Mouse (Mus musculus): ENCODE results near the gene Coq3. TPM values are rescaled to one million over a fixed set of nuclear protein-coding genes. Genes with fewer than 3 reads are reported as not detected.
A peak's percentile ranks its signal among the peaks of the same experiment; 100 is the strongest.

Gene Coq3
- polyA plus RNA-seq (2015; fragmentation: Nextera tagmentation; extraction: Ambion mirVana): 14.7 and 15.6 TPM in 2 replicates

- ATAC-seq (replicated peaks; ENCODE audit: low FRiP score, low read depth) (peak; percentile 91), DNase-seq (ENCODE audit: low spot score) (peak; percentile 92)
- no peak for TF ChIP-seq CTCF (IDR thresholded peaks at IDR 0.05; ENCODE audit: low read depth)
- Histone ChIP-seq H3K4me2 (ENCODE audit: low read length) (peak within 1 kb of the TSS; percentile 55), H3K9me3 (replicated peaks; ENCODE audit: low read length) (no peaks in the 10 kb centered on the region), H3K27ac (peak within 1 kb of the TSS; percentile 96), H3K9ac (ENCODE audit: low read depth, low read length) (peak within 1 kb of the TSS; percentile 78), H3K4me3 (replicated peaks; ENCODE audit: low read depth, low read length) (peak within 1 kb of the TSS; percentile 82), H3K4me1 (replicated peaks; ENCODE audit: insufficient read depth, low read length) (no peaks in the 10 kb centered on the region), H3K27me3 (ENCODE audit: insufficient read depth, low read length) (no peaks in the 10 kb centered on the region), H3K36me3 (ENCODE audit: insufficient read depth, low read length) (no peaks in the 10 kb centered on the region)
- under 1% methylated on average over 51 of the region's 51 CpGs for WGBS
Observed at GRCm38 (mm10) chr4:21879565-21880220, at the start of gene Coq3. TSS of gene Coq3 (plus strand) at chr4:21879673.

GRCm38 (mm10) chr4:21832844-21833243 is 46.6 kb upstream of the Coq3 start:
- H3K4me3 ChIP-seq (replicated peaks; ENCODE audit: low read depth, low read length): no peak overlapping the region
- H3K36me3 ChIP-seq (ENCODE audit: insufficient read depth, low read length): 0 out of 2 replicates have a peak, but pooled peaks cover 8% of the 10 kb centered on the region
- no peak overlapping the region for H3K9ac ChIP-seq (ENCODE audit: low read depth, low read length)
- H3K9me3 ChIP-seq (replicated peaks; ENCODE audit: low read length): no peaks in the 10 kb centered on the region
- ATAC-seq (replicated peaks; ENCODE audit: low FRiP score, low read depth) (no peak), DNase-seq (ENCODE audit: low spot score) (no peak)
- H3K4me1 ChIP-seq (replicated peaks; ENCODE audit: insufficient read depth, low read length): no peaks in the 10 kb centered on the region
- no peak overlapping the region for H3K27ac ChIP-seq
- 97% methylated on average over 8 of the region's 8 CpGs for WGBS
- no peak for TF ChIP-seq CTCF (IDR thresholded peaks at IDR 0.05; ENCODE audit: low read depth)
- H3K4me2 ChIP-seq (ENCODE audit: low read length): no peak overlapping the region
- no peaks in the 10 kb centered on the region for H3K27me3 ChIP-seq (ENCODE audit: insufficient read depth, low read length)

- DNase-seq (ENCODE audit: low spot score): peak; percentile 99
- H3K27ac ChIP-seq: peak within 1 kb of the TSS; percentile 100
- peak; percentile 93 for TF ChIP-seq CTCF (IDR thresholded peaks at IDR 0.05; ENCODE audit: low read depth)
- peak; percentile 98 for ATAC-seq (replicated peaks; ENCODE audit: low FRiP score, low read depth)
- H3K4me2 ChIP-seq (ENCODE audit: low read length): peak within 1 kb of the TSS; percentile 60
- no peaks in the 10 kb centered on the region for H3K27me3 ChIP-seq (ENCODE audit: insufficient read depth, low read length)
- H3K9me3 ChIP-seq (replicated peaks; ENCODE audit: low read length): no peaks in the 10 kb centered on the region
- no peaks in the 10 kb centered on the region for H3K4me1 ChIP-seq (replicated peaks; ENCODE audit: insufficient read depth, low read length)
- H3K9ac ChIP-seq (ENCODE audit: low read depth, low read length): peak within 1 kb of the TSS; percentile 95
- under 1% methylated on average over 50 of the region's 50 CpGs for WGBS
- peak within 1 kb of the TSS; percentile 97 for H3K4me3 ChIP-seq (replicated peaks; ENCODE audit: low read depth, low read length)
- no peaks in the 10 kb centered on the region for H3K36me3 ChIP-seq (ENCODE audit: insufficient read depth, low read length)
Observed at GRCm38 (mm10) chr4:21847481-21848286, 31.8 kb upstream of the Coq3 start, which contains the start of gene Pnisr. TSS of gene Pnisr (plus strand) at chr4:21847583.

DNA sequence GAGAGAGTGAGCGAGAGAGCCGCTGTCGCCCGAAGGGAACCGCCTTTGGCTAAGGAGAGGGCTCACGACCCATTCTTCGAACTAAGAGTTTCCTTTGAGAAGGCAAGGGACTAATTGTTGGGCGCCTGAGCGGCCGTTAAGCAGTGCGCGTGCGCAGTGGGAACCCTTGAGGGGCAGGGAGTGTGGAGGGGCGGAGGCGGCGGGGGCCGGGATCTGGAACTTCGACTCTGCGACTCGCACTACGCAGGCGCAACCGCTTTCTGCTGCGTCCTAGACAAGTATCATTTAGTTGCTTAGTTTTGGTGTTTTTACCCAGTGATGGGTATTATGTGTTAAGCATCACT is 31.2 kb upstream of the Coq3 start:
- no peaks in the 10 kb centered on the region for H3K36me3 ChIP-seq (ENCODE audit: insufficient read depth, low read length)
- H3K9me3 ChIP-seq (replicated peaks; ENCODE audit: low read length): no peaks in the 10 kb centered on the region
- peak overlapping the region; percentile 60 for H3K4me2 ChIP-seq (ENCODE audit: low read length)
- peak; percentile 84 for ATAC-seq (replicated peaks; ENCODE audit: low FRiP score, low read depth)
- H3K4me3 ChIP-seq (replicated peaks; ENCODE audit: low read depth, low read length): peak overlapping the region; percentile 97
- peak overlapping the region; percentile 100 for H3K27ac ChIP-seq
- under 1% methylated on average over 24 of the region's 24 CpGs for WGBS
- peak overlapping the region; percentile 95 for H3K9ac ChIP-seq (ENCODE audit: low read depth, low read length)
- no peak for TF ChIP-seq CTCF (IDR thresholded peaks at IDR 0.05; ENCODE audit: low read depth)
- no peaks in the 10 kb centered on the region for H3K27me3 ChIP-seq (ENCODE audit: insufficient read depth, low read length)
- H3K4me1 ChIP-seq (replicated peaks; ENCODE audit: insufficient read depth, low read length): no peaks in the 10 kb centered on the region
- peak; percentile 96 for DNase-seq (ENCODE audit: low spot score)

- Histone ChIP-seq H3K36me3 (ENCODE audit: insufficient read depth, low read length) (peaks cover 37% of the 10 kb centered on the region), H3K27ac (no peak overlapping the region), H3K9me3 (replicated peaks; ENCODE audit: low read length) (no peaks in the 10 kb centered on the region), H3K9ac (ENCODE audit: low read depth, low read length) (no peak overlapping the region), H3K27me3 (ENCODE audit: insufficient read depth, low read length) (no peaks in the 10 kb centered on the region), H3K4me3 (replicated peaks; ENCODE audit: low read depth, low read length) (no peak overlapping the region), H3K4me1 (replicated peaks; ENCODE audit: insufficient read depth, low read length) (no peaks in the 10 kb centered on the region), H3K4me2 (ENCODE audit: low read length) (no peak overlapping the region)
- no peak for DNase-seq (ENCODE audit: low spot score)
- no peak for ATAC-seq (replicated peaks; ENCODE audit: low FRiP score, low read depth)
- WGBS: 92% methylated on average over 1 of the region's 1 CpGs
- no peak for TF ChIP-seq CTCF (IDR thresholded peaks at IDR 0.05; ENCODE audit: low read depth)
Observed at GRCm38 (mm10) chr4:21857481-21857880, 22.0 kb upstream of the Coq3 start.

- no peaks in the 10 kb centered on the region for H3K9me3 ChIP-seq (replicated peaks; ENCODE audit: low read length)
- ATAC-seq (replicated peaks; ENCODE audit: low FRiP score, low read depth): no peak
- H3K27me3 ChIP-seq (ENCODE audit: insufficient read depth, low read length): no peaks in the 10 kb centered on the region
- H3K36me3 ChIP-seq (ENCODE audit: insufficient read depth, low read length): peaks cover 54% of the 10 kb centered on the region
- TF ChIP-seq CTCF (IDR thresholded peaks at IDR 0.05; ENCODE audit: low read depth): no peak
- DNase-seq (ENCODE audit: low spot score): no peak
- no peak overlapping the region for H3K27ac ChIP-seq
- H3K4me1 ChIP-seq (replicated peaks; ENCODE audit: insufficient read depth, low read length): no peaks in the 10 kb centered on the region
- no peak overlapping the region for H3K9ac ChIP-seq (ENCODE audit: low read depth, low read length)
- no peak overlapping the region for H3K4me2 ChIP-seq (ENCODE audit: low read length)
- H3K4me3 ChIP-seq (replicated peaks; ENCODE audit: low read depth, low read length): no peak overlapping the region
- 86% methylated on average over 1 of the region's 1 CpGs for WGBS
Observed at GRCm38 (mm10) chr4:21865226-21865625, 14.2 kb upstream of the Coq3 start.
